Mouse (Mus musculus): ENCODE data around the gene Dapk3. TPM values are rescaled to one million over a fixed set of nuclear protein-coding genes. Genes with fewer than 3 reads are reported as not detected.

Dapk3 gene
- total and polyA plus RNA-seq, 2 experiments from 2014 or later, result 56.7 to 60.9 TPM

DNA sequence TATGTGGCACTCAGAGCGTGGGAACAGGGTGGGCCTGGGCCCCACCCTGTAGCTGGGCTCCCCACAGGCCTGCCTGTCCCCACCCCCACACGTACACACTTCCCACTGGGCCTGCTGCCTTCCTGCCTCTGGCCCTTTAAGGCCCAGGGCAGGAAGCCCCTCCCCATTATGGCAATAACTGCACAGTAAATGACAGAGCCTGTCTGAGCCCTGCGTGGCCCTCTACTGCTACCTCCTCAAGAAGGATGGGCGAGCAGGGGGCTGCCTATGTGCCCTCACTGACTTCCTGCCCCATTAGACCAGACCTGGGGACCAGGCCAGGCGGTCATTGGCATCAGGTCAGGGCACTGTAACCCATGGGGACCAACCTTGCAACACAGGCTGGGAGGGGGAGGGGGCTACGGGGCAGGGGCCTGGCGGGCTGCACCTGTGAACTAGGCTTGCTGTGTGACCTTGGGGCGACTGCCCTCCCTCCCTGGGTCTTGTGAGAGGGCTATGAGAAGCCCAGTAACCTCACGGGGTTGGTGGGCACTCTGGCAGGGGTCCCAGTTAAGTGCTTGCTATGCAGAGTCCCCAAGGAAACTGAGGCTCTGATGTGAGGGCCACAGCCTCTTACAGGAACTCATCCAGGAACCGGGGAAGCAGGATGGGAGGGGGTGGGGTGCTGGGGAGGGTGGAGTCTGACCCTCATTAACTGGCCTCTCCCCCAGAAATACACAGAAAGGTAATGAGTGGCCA, 41.9 kb upstream of the Dapk3 start:
- H3K4me2 ChIP-seq (ENCODE audit: low read depth, low read length, poor library complexity, severe bottlenecking), result peak overlapping the region; percentile 26; the same call in 1 of the 2 replicates
- H3K4me3 ChIP-seq (ENCODE audit: low read depth, low read length), result no peak overlapping the region
- no peaks in the 10 kb centered on the region for H3K9me3 ChIP-seq (ENCODE audit: low read length)
- DNase-seq (ENCODE audit: low spot score) (no peak), ATAC-seq (ENCODE audit: low FRiP score) (no peak)
- H3K27ac ChIP-seq (ENCODE audit: low read depth, low read length), result no peak overlapping the region
- peaks cover 22% of the 10 kb centered on the region for H3K36me3 ChIP-seq (ENCODE audit: insufficient read depth, low read length)
- 71% methylated on average over 10 of the region's 10 CpGs for WGBS
- TF ChIP-seq CTCF (IDR thresholded peaks at IDR 0.05), result no peak
- peaks cover 8% of the 10 kb centered on the region; the same call in 1 of the 2 replicates for H3K4me1 ChIP-seq (ENCODE audit: insufficient read depth, low read length)
- no peaks in the 10 kb centered on the region for H3K27me3 ChIP-seq (ENCODE audit: insufficient read depth, low read length)
- peak overlapping the region; percentile 44 for H3K9ac ChIP-seq (replicated peaks; ENCODE audit: low read length, poor library complexity, severe bottlenecking)

DNA sequence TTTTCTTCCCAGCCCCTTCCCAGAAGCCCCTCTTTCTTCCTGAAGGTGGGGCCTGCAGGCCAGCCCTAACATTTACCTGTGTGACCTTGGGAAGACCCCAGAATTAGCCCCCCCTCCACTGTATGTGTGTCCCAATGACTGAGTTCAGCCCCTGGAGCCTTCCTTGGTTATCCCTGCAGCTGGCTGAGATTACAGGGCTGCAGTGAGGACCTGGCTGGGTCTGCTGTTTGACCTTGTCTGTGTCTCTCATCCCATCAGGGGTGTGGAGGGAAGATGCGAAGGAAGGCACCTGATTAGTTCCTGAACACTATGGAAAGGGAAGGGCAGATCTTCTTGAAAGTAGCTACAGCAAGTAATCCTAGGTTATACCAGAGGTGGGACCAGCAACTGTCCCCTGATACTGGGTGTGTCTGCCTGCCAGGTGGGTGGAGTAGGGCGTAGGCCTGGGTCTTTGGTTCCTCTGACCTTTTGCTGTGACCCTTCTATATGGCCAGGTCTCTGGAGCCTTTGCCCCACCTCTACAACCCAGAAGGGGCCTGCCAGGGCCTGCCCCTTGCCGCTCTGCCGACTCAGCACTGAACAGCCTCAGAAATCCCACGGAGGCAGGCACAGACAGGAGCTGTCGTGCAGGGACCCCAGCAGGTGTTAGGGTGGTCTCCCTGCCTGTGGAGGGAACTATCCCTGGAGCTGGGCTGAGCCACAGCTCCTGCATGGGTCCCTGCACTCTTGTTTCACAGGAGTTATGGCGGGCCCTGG, 41.2 kb upstream of the Dapk3 start:
- 0 out of 2 replicates have a peak overlapping the region, but pooled peaks have one; percentile 8 for H3K9ac ChIP-seq (replicated peaks; ENCODE audit: low read length, poor library complexity, severe bottlenecking)
- no peaks in the 10 kb centered on the region for H3K27me3 ChIP-seq (ENCODE audit: insufficient read depth, low read length)
- H3K36me3 ChIP-seq (ENCODE audit: insufficient read depth, low read length), result peaks cover 29% of the 10 kb centered on the region
- no peak for DNase-seq (ENCODE audit: low spot score)
- H3K4me1 ChIP-seq (ENCODE audit: insufficient read depth, low read length), result peaks cover 8% of the 10 kb centered on the region; the same call in 1 of the 2 replicates
- H3K27ac ChIP-seq (ENCODE audit: low read depth, low read length), result no peak overlapping the region
- H3K9me3 ChIP-seq (ENCODE audit: low read length), result no peaks in the 10 kb centered on the region
- TF ChIP-seq CTCF (IDR thresholded peaks at IDR 0.05), result no peak
- WGBS, result 71% methylated on average over 7 of the region's 7 CpGs
- ATAC-seq (ENCODE audit: low FRiP score), result no peak
- no peak overlapping the region for H3K4me2 ChIP-seq (ENCODE audit: low read depth, low read length, poor library complexity, severe bottlenecking)
- no peak overlapping the region for H3K4me3 ChIP-seq (ENCODE audit: low read depth, low read length)

DNA sequence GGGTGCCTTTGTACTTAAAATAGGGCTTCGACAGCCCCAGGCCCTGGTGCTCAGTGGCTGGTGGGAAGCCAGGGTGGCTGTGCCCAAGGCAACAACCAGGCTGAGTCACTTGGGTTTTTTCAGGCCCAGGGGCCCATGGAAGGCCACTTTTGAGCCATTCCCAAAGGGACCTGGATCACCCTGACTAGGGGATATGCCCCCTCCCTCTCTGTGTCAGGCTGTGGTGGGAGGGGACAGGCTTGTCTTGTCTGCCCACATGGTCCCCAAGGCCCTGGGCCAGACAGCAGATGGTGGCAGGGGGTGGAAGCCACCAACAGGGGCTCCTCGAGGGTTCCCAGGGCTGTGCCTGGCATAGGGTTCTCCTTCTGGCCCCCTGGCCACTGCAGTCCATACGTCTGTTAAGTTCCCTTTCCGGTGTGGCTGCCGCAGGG, 40.2 kb upstream of the Dapk3 start:
- no peaks in the 10 kb centered on the region for H3K27me3 ChIP-seq (ENCODE audit: insufficient read depth, low read length)
- peaks cover 8% of the 10 kb centered on the region; the same call in 1 of the 2 replicates for H3K4me1 ChIP-seq (ENCODE audit: insufficient read depth, low read length)
- no peak overlapping the region for H3K9ac ChIP-seq (replicated peaks; ENCODE audit: low read length, poor library complexity, severe bottlenecking)
- no peak for TF ChIP-seq CTCF (IDR thresholded peaks at IDR 0.05)
- no peak overlapping the region for H3K4me2 ChIP-seq (ENCODE audit: low read depth, low read length, poor library complexity, severe bottlenecking)
- H3K9me3 ChIP-seq (ENCODE audit: low read length), result no peaks in the 10 kb centered on the region
- H3K36me3 ChIP-seq (ENCODE audit: insufficient read depth, low read length), result peaks cover 38% of the 10 kb centered on the region
- DNase-seq (ENCODE audit: low spot score), result no peak
- no peak for ATAC-seq (ENCODE audit: low FRiP score)
- 65% methylated on average over 5 of the region's 5 CpGs for WGBS
- H3K4me3 ChIP-seq (ENCODE audit: low read depth, low read length), result no peak overlapping the region
- H3K27ac ChIP-seq (ENCODE audit: low read depth, low read length), result no peak overlapping the region

DNA sequence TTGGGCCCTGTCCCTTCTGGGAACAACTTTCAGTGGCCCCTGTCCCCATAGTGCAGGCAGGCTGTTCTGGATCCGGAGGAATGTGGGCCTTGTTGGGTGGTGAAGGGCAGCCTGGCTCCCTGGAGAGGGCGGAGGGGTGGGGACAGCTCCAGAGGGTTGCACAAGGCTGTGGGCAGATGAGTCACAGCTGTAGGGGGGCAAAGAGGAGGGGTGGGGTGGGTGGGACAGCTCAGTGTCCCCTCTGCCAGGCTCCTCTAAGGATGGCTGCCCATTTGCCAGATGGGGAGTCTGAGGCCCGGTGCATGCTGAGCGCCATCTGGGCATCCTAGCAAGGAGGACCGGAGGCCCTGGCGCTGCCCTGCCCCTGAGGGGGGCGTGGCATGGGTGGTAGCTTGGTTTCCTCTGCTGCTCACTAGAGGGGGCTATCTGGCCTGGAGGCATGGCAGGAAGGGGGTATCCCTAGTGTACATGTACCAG, 39.6 kb upstream of the Dapk3 start:
- H3K27ac ChIP-seq (ENCODE audit: low read depth, low read length), result no peak overlapping the region
- H3K4me2 ChIP-seq (ENCODE audit: low read depth, low read length, poor library complexity, severe bottlenecking), result no peak overlapping the region
- TF ChIP-seq CTCF (IDR thresholded peaks at IDR 0.05), result no peak
- WGBS, result 90% methylated on average over 6 of the region's 7 CpGs
- no peaks in the 10 kb centered on the region for H3K9me3 ChIP-seq (ENCODE audit: low read length)
- no peaks in the 10 kb centered on the region for H3K27me3 ChIP-seq (ENCODE audit: insufficient read depth, low read length)
- H3K9ac ChIP-seq (replicated peaks; ENCODE audit: low read length, poor library complexity, severe bottlenecking), result no peak overlapping the region
- H3K4me1 ChIP-seq (ENCODE audit: insufficient read depth, low read length), result peaks cover 8% of the 10 kb centered on the region; the same call in 1 of the 2 replicates
- peaks cover 43% of the 10 kb centered on the region for H3K36me3 ChIP-seq (ENCODE audit: insufficient read depth, low read length)
- DNase-seq (ENCODE audit: low spot score) (no peak), ATAC-seq (ENCODE audit: low FRiP score) (no peak)
- H3K4me3 ChIP-seq (ENCODE audit: low read depth, low read length), result no peak overlapping the region

GRCm38 (mm10) chr10:81143845-81144437, 38.9 kb upstream of the Dapk3 start:
- 95% methylated on average over 52 of the region's 52 CpGs for WGBS
- Histone ChIP-seq H3K27me3 (ENCODE audit: insufficient read depth, low read length) (no peaks in the 10 kb centered on the region), H3K27ac (ENCODE audit: low read depth, low read length) (no peak overlapping the region), H3K4me2 (ENCODE audit: low read depth, low read length, poor library complexity, severe bottlenecking) (no peak overlapping the region), H3K9ac (replicated peaks; ENCODE audit: low read length, poor library complexity, severe bottlenecking) (no peak overlapping the region), H3K36me3 (ENCODE audit: insufficient read depth, low read length) (peaks cover 50% of the 10 kb centered on the region), H3K4me1 (ENCODE audit: insufficient read depth, low read length) (peaks cover 7% of the 10 kb centered on the region; the same call in 1 of the 2 replicates), H3K9me3 (ENCODE audit: low read length) (no peaks in the 10 kb centered on the region), H3K4me3 (ENCODE audit: low read depth, low read length) (no peak overlapping the region)
- DNase-seq (ENCODE audit: low spot score), result no peak
- no peak for ATAC-seq (ENCODE audit: low FRiP score)
- TF ChIP-seq CTCF (IDR thresholded peaks at IDR 0.05), result no peak

Measured in midbrain, postnatal 0 days (tissue).